Mouse (Mus musculus) layer of hippocampus, adult 8-10 months (tissue): ENCODE measurements at regions not wholly inside any gene's neighbourhood (a gene's known extent, or its start where the extent isn't known, plus 50 kb on each side); places are given as distances from the start of the nearest gene placed in this dataset.
A peak's percentile ranks its signal among the peaks of the same experiment; 100 is the strongest.

Source experiments
- DNase-seq, 2 experiments: peaks; one replicate each; pipeline ENCODE4 v3.0.0; 2022; ENCODE audit warnings: low spot score in 2 of 2

- DNase-seq = no peak
Observed at GRCm38 (mm10) chr16:7649771-7650170, 775.2 kb downstream of the Tmem114 start.

DNA sequence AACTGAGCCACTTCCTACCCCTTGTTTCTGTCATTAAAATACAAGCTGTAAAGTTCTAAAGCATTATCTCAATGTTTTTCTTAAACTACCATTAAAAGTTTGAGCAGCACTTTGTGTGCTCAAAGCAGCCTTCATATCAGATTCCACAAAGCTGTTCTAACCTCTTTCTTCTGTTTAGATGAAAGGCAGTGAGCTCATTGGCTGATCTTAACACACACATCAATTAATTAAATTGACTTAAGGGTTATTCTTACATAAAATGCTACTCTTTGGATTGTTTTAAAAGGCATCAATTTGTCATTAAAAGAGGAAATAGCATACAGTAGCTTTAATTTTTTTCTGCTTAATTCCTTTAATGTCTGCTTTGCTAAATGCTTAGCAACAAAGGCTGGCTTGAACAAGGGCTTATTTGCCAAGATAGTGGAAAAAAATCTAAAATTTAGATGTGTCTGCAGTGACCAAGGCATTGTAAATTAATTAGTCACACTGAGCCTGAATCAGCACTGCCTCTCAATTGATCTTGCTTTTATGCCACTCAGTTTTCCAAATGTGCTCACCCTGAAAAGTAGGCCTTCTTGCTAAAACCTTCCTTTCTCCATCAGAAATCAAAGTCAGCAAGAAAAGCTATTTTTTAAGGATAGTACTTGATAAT is 777.5 kb downstream of the Tmem114 start:
- DNase-seq = no peak

- no peak for DNase-seq
Observed at GRCm38 (mm10) chr16:7644363-7644762, 780.6 kb downstream of the Tmem114 start.

DNA sequence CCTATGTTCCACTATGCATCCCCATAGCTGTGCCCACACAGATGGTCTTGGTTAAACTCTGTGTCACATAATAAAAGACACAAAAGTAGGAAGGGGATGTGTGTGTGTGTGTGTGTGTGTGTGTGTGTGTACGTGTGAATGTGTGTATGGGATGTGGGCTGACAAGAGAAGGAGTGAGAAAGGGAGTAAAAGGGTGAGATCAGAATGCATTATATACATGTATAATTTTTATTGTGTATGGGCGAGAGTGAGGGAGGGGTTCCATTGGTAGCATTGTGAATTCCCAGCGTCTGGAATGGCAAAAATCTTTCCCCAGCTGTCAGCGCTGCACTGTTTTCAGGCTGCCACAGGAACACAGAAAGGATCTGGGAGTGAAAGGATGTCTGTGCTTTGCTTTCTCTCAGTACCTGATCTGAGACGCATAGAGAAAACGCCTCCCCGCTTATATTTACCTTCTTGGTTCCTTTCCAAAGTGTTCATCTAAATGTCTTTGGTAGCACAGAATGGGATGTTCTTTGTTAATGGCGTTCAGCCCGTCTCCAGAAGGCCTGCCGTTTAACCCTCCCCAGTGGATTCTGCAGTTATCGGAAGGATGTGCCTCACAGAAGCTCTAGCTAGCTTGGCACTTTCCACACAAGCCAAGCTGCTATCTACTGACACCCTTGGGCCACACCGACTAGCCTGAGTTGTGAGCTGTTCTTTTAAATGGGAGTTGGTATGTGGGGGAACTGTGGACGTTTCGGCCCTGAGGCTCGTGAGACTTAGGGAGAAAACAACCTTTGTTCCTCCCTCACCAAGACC is 785.8 kb downstream of the Tmem114 start:
- DNase-seq = peak in 1 of 2 experiments; percentile 13

DNA sequence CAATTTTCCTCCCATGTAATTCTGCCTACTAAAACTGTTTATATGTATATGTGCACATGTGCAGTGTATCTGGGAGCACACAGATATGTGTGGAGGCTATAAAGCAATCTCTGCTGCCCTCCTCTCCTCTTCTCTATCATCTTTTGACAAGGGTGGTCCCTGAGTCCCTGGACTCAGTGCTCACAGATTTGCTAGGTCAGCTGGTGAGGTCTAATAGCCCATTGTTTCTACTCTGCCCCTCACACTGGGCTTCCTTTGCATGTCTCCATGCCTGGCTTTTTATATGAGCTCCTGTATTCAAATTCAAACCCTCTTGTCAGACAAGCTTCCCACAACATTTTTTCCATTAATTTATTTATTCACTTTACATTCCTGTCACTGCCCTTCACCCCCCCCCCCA is 786.9 kb downstream of the Tmem114 start:
- no peak for DNase-seq

DNA sequence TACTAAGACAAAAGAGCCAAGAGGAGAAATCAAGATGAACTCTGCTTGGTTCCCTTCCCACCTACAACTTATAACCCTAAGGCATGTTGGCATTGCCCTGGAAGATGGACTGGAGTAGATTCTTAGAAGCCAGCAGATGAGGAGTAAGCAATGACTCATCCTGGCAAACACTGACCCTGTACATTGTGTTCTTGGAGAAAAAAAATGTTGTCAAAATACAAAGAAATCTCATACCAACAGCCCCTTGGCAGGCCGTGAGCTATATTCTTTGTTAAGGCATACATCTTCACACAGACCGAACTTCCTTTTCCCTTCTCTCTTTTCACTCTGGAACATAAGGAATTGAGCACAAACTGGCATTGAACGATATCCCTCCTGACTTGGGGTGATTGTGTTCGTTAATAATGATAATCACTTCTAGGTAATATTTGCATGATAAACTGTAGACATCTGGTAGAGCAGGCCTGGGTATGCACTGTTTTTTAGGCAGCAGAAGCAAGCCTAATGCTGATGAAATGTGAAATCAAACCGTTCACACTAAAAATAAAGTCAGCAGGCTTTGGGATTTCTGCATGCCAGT is 787.7 kb downstream of the Tmem114 start:
- no peak for DNase-seq

GRCm38 (mm10) chr16:7636326-7636725 is 788.6 kb downstream of the Tmem114 start:
- DNase-seq = no peak

DNA sequence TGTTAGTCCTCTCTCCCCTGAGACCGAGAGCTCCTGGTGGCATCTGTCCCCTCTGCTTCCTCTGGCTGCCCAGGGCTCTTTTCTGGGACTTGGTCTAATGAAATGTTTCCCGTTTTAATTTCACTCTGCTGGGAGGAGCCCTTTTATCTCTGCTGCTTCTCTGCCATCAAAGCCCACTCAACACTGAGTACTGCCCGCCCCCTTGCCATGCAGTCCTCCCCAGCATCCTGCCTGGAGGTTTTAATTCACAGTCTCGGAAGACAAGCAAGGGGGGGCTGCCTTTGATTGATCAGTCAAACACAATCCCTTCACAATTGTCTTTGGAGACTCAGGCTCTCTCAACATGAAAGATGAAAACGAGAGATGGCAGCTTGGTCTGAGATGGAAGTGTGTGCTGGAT is 792.5 kb downstream of the Tmem114 start:
- no peak for DNase-seq

DNA sequence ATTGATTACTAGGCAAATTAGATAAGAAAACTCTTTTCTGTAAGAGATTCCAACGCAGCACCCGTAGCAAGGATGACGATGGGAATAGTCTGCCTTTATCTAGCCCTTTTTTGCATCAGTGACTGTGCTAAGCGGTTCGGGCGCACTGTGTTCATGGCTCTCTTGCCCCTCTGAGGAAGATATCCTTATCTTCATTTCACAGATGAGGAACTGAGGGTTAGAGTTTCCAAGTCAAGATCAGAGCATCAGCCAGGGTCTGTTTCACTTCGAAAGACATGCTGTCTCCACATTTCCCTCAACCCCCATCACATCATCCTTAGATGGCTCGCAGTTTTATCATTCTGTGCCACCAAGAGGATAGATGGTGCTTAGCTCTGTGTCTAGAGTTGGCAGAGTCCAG is 796.6 kb downstream of the Tmem114 start:
- no peak for DNase-seq

- DNase-seq = no peak
Observed at GRCm38 (mm10) chr16:7606602-7607001, 818.3 kb downstream of the Tmem114 start.

DNA sequence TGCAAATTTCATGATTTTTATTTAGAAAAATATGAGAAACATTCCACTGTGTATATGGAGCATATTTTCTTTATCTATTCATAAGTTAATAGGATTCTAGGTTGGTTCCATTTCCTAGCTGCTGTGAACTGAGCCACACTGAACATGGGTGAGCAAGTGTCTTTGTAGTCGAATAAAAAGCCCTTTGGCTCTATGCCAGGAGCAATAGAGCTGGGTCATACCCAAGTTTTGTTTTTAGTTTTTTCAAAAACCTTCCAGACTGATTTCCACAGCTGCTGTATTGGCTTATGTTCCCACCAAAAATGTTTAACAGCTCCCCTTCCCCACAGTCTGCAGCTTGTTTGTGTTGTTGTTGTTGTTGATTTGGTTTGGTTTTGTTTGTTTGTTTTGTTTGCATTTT is 822.5 kb downstream of the Tmem114 start:
- DNase-seq = no peak

GRCm38 (mm10) chr16:7574879-7575278 is 850.1 kb downstream of the Tmem114 start:
- DNase-seq = no peak

DNA sequence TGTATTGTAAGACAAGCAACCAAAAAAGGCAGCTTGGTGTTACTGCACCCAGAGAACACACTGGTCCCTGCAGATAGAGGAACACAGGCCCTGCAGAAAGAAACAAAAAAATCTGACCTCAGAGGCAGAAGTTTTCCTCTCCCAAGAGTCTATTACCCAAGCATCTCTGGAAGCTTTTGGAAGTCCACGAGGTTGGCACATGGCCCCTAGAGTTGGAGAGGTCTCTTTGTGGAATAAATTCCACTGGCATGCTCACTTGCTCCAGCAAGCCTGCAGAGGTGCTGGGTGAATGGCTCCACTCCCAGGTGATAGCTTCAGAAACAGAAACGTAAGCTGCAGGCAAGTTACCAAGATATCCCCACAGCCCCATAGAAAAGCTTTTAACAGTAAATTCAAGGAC is 864.1 kb downstream of the Tmem114 start:
- no peak for DNase-seq

DNA sequence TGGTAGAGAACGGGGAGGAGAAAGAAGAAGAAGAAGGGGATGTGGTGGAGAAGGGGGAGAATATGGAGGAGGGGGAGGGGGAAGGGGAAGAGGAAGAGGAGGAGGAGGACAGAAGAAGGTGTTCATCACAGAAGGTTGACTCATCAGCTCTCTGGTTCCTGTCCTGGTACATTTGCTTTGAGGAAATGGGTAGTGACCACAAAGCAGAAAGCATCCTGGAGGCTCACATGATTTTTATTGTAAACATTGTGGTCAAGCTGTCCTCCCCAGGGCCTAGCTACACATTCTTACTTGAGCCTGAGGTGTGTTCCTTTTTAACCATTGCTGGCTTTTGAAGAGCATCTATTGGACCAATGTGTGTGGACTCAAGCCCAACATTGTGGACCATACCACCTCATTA is 865.8 kb downstream of the Tmem114 start:
- no peak for DNase-seq

DNA sequence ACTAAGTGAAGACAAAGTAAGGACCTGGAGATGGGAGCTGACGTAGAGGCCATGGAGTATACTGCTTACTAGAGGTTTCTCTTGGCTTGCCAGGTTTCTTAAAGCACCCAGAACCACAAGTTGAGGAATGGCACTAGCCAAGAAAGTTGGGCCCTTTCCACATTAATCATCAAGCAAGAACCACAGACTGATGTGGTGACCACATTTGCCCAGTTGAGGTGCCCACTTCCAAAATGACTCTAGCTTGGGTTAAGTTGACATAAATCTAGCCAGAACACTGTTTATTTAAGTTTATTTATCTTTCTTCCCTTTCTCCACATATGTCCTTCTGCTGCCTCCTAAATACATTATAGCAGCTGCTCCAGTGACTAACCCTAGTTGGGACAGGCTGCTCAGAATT is 866.3 kb downstream of the Tmem114 start:
- no peak for DNase-seq

GRCm38 (mm10) chr16:7555911-7556310 is 869.0 kb downstream of the Tmem114 start:
- no peak for DNase-seq

GRCm38 (mm10) chr16:7549568-7549967 is 875.4 kb downstream of the Tmem114 start:
- no peak for DNase-seq

GRCm38 (mm10) chr16:7544067-7544466 is 880.9 kb downstream of the Tmem114 start:
- no peak for DNase-seq

DNA sequence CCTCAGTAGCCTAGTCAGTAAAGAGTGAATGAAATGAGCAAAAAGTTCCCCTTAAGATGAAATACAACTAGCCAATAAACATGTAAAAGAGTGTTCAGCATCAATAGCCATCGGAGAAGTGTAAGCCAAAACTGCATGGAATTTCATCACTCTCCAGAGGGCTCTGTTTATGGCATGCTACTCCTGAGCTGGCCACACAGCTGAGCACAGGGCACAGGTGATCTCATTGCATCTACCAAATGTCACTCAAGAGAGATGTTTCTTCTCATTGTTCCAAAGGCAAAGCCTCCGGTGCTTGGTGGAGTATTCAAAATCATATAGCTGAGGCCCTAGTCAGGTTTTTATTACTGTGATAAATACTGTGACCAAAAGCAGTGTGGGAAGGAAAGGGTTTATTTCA is 895.1 kb downstream of the Tmem114 start:
- no peak for DNase-seq

GRCm38 (mm10) chr16:7528963-7529362 is 896.0 kb downstream of the Tmem114 start:
- DNase-seq = peak in 1 of 2 experiments; percentile 4

GRCm38 (mm10) chr16:7527923-7528776 is 896.8 kb downstream of the Tmem114 start:
- no peak for DNase-seq

DNA sequence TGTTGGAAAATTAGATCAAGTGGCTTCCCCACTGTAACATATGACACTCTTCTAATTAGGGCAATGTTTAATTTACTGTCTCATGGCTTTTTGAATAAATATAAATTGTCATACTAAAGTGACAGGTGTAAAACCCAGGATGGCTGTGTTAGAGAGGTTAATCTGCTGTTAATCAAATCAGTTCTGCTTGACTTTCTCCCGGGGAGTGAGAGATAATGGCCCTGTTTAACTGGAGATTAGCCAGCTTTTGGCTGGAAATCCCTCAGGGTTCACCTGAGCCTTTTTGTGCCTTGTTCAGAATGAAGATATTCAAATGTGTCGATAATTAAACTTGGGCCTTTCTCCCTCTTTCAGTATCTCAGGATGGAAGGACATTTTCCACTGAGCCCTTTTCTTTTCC is 906.2 kb downstream of the Tmem114 start:
- no peak for DNase-seq
